ENCODE assay signal across 30 mouse cellular contexts in genomic region chr2:16774114-16774433, GRCm38 (mm10).
DNase-seq lines count a peak whose midpoint lies in the region; ATAC-seq and TF ChIP-seq lines count a peak whose summit lies in the region.
"Had no signal": no experiment of that assay in that cellular context is flagged by ENCODE, and none has a peak within 500 bp of the region (broad histone marks: within the 10 kb centered on the region; RNA-seq: fewer than 3 reads in every experiment).

No protein-coding gene starts in this region.

- H3K27ac ChIP-seq in intestine, embryonic 14.5 days (ENCODE audit: low read depth): peak overlapping the region; percentile 51; the same call in 1 of the 2 replicates
- H3K27ac ChIP-seq in intestine, postnatal 0 days (ENCODE audit: low read depth, low read length): no peak overlapping the region
- H3K27ac ChIP-seq in lung, embryonic 16.5 days (ENCODE audit: low read length): peak overlapping the region; percentile 39; the same call in 1 of the 2 replicates
- H3K27ac ChIP-seq in neural tube, embryonic 15.5 days (replicated peaks): no peak overlapping the region
- H3K27ac ChIP-seq: embryonic facial prominence, embryonic 15.5 days; gastrocnemius, adult 2 months; hindbrain, embryonic 14.5 days; kidney, postnatal 0 days; limb, embryonic 15.5 days; liver, embryonic 13.5 days; macrophage had no signal

- H3K9ac ChIP-seq in intestine, embryonic 14.5 days (ENCODE audit: low read length): no peak overlapping the region
- H3K9ac ChIP-seq in intestine, postnatal 0 days (ENCODE audit: low read depth, low read length): no peak overlapping the region
- no peak overlapping the region for H3K9ac ChIP-seq in lung, embryonic 16.5 days (ENCODE audit: low read length)
- H3K9ac ChIP-seq in neural tube, embryonic 15.5 days (replicated peaks): no peak overlapping the region
- H3K9ac ChIP-seq: embryonic facial prominence, embryonic 15.5 days; hindbrain, embryonic 14.5 days; limb, embryonic 15.5 days; liver, embryonic 13.5 days had no signal

- no peaks in the 10 kb centered on the region for H3K27me3 ChIP-seq in intestine, embryonic 14.5 days (replicated peaks; ENCODE audit: control insufficient read depth, insufficient read depth, low read length)
- H3K27me3 ChIP-seq in intestine, postnatal 0 days (replicated peaks; ENCODE audit: control insufficient read depth, insufficient read depth, low read length): no peaks in the 10 kb centered on the region
- H3K27me3 ChIP-seq in lung, embryonic 16.5 days (ENCODE audit: control insufficient read depth, insufficient read depth, low read depth, low read length): no peaks in the 10 kb centered on the region
- H3K27me3 ChIP-seq in neural tube, embryonic 15.5 days (replicated peaks): no peaks in the 10 kb centered on the region
- H3K27me3 ChIP-seq: CH12.LX; embryonic facial prominence, embryonic 15.5 days; limb, embryonic 15.5 days; liver, embryonic 13.5 days had no signal

- no peak overlapping the region for H3K4me2 ChIP-seq in intestine, embryonic 14.5 days (ENCODE audit: low read length)
- no peak overlapping the region for H3K4me2 ChIP-seq in intestine, postnatal 0 days (replicated peaks; ENCODE audit: low read depth)
- H3K4me2 ChIP-seq in lung, embryonic 16.5 days (ENCODE audit: low read depth, low read length): no peak overlapping the region
- H3K4me2 ChIP-seq in neural tube, embryonic 15.5 days: no peak overlapping the region
- H3K4me2 ChIP-seq: embryonic facial prominence, embryonic 15.5 days; heart, embryonic 11.5 days; hindbrain, embryonic 14.5 days; limb, embryonic 15.5 days; liver, embryonic 13.5 days had no signal

- no peak for ATAC-seq in intestine, embryonic 14.5 days (replicated peaks; ENCODE audit: low FRiP score, low TSS enrichment, low read depth)
- ATAC-seq in intestine, postnatal 0 days: no peak
- ATAC-seq in lung, embryonic 16.5 days (ENCODE audit: low read depth): peak; percentile 59
- peak; percentile 50; the same call in 1 of the 2 replicates for ATAC-seq in neural tube, embryonic 15.5 days (ENCODE audit: low FRiP score)
- ATAC-seq: activated CD4-positive, CD25-positive, alpha-beta regulatory T cell, adult 4 months; forebrain, embryonic 14.5 days had no signal

- H3K36me3 ChIP-seq in intestine, embryonic 14.5 days (ENCODE audit: control insufficient read depth, insufficient read depth, low read length): no peaks in the 10 kb centered on the region
- H3K36me3 ChIP-seq in intestine, postnatal 0 days (ENCODE audit: control insufficient read depth, insufficient read depth): no peaks in the 10 kb centered on the region
- no peaks in the 10 kb centered on the region for H3K36me3 ChIP-seq in lung, embryonic 16.5 days (ENCODE audit: control insufficient read depth, insufficient read depth, low read length)
- no peaks in the 10 kb centered on the region for H3K36me3 ChIP-seq in neural tube, embryonic 15.5 days
- H3K36me3 ChIP-seq: embryonic facial prominence, embryonic 15.5 days; limb, embryonic 15.5 days; liver, embryonic 13.5 days had no signal

- peak; percentile 9 for DNase-seq in embryo, embryonic 10.5 days (ENCODE audit: low spot score)
- no peak for DNase-seq in embryo, embryonic 10 days (ENCODE audit: low spot score)
- no peak for DNase-seq in intestine, embryonic 14.5 days (ENCODE audit: low spot score)
- DNase-seq in lung, postnatal 10 days: no peak
- DNase-seq: adrenal gland, adult 2 months; adrenal gland, postnatal 36 days; cerebellum, adult 8-10 months; gastrocnemius, adult 2 months; gastrocnemius, postnatal 36 days; heart, adult 18-20 months; heart, postnatal 36 days; kidney, adult 18-20 months; liver, embryonic 13.5 days; lung, adult 18-20 months; right cerebral cortex, adult 18-20 months; spleen, adult 18-20 months; thymus, postnatal 14 days had no signal

- WGBS in intestine, embryonic 14.5 days: 36% methylated on average over 3 of the region's 3 CpGs
- WGBS in intestine, postnatal 0 days: 51% methylated on average over 3 of the region's 3 CpGs
- 30% methylated on average over 3 of the region's 3 CpGs for WGBS in lung, embryonic 16.5 days
- WGBS in neural tube, embryonic 15.5 days: 31% methylated on average over 3 of the region's 3 CpGs

- H3K4me3 ChIP-seq in intestine, embryonic 14.5 days (ENCODE audit: low read depth, low read length): no peak overlapping the region
- no peak overlapping the region for H3K4me3 ChIP-seq in intestine, postnatal 0 days (ENCODE audit: low read depth, low read length)
- no peak overlapping the region for H3K4me3 ChIP-seq in lung, embryonic 16.5 days (ENCODE audit: low read length)
- no peak overlapping the region for H3K4me3 ChIP-seq in neural tube, embryonic 15.5 days (replicated peaks)
- H3K4me3 ChIP-seq: embryonic facial prominence, embryonic 15.5 days; gastrocnemius, adult 2 months; limb, embryonic 15.5 days; liver, embryonic 13.5 days; myocyte had no signal

- peaks cover 12% of the 10 kb centered on the region for H3K4me1 ChIP-seq in intestine, embryonic 14.5 days (replicated peaks; ENCODE audit: control insufficient read depth, insufficient read depth, low read length)
- no peaks in the 10 kb centered on the region for H3K4me1 ChIP-seq in intestine, postnatal 0 days (replicated peaks; ENCODE audit: control insufficient read depth, insufficient read depth, low read length)
- H3K4me1 ChIP-seq in lung, embryonic 16.5 days (replicated peaks; ENCODE audit: control insufficient read depth, insufficient read depth, low read length): peaks cover 12% of the 10 kb centered on the region
- H3K4me1 ChIP-seq in neural tube, embryonic 15.5 days: peaks cover 13% of the 10 kb centered on the region
- H3K4me1 ChIP-seq: embryonic facial prominence, embryonic 15.5 days; liver, embryonic 13.5 days had no signal

- TF ChIP-seq CTCF in intestine, postnatal 0 days (IDR thresholded peaks at IDR 0.05; ENCODE audit: low read depth): no peak

- no peaks in the 10 kb centered on the region for H3K9me3 ChIP-seq in intestine, embryonic 14.5 days (ENCODE audit: control insufficient read depth, low read length)
- H3K9me3 ChIP-seq in intestine, postnatal 0 days (ENCODE audit: control insufficient read depth): no peaks in the 10 kb centered on the region
- no peaks in the 10 kb centered on the region for H3K9me3 ChIP-seq in lung, embryonic 16.5 days (ENCODE audit: control insufficient read depth, low read length)
- H3K9me3 ChIP-seq in neural tube, embryonic 15.5 days (replicated peaks): no peaks in the 10 kb centered on the region
- H3K9me3 ChIP-seq: embryonic facial prominence, embryonic 15.5 days; limb, embryonic 15.5 days; liver, embryonic 13.5 days had no signal

Comparison
In these comparisons a context has a peak if more than half of its experiments do, and no peak if none do; other contexts are left out.
1. H3K27ac ChIP-seq: peak in intestine, embryonic 14.5 days (single experiment) and lung, embryonic 16.5 days (single experiment); none in intestine, postnatal 0 days (single experiment) and neural tube, embryonic 15.5 days (single experiment).
2. ATAC-seq: peak in lung, embryonic 16.5 days (single experiment) and neural tube, embryonic 15.5 days (single experiment); none in intestine, embryonic 14.5 days (single experiment) and intestine, postnatal 0 days (single experiment).